Mouse (Mus musculus): ENCODE measurements around the gene Hsd3b7. TPM values are rescaled to one million over a fixed set of nuclear protein-coding genes. Genes with fewer than 3 reads are reported as not detected.

Gene Hsd3b7
- polyA plus RNA-seq, 1 experiment from 2014 or later, result 12.1 TPM

GRCm38 (mm10) chr7:127841340-127842000, 41.1 kb downstream of the Hsd3b7 start:
- WGBS, result under 1% methylated on average over 46 of the region's 46 CpGs
- peak overlapping the region; percentile 94 for H3K27ac ChIP-seq (ENCODE audit: low read depth, low read length)
- peaks cover 11% of the 10 kb centered on the region; the same call in 1 of the 2 replicates for H3K4me1 ChIP-seq (ENCODE audit: control insufficient read depth, insufficient read depth, low read depth, low read length)
- H3K9ac ChIP-seq (ENCODE audit: low read depth, low read length), result peak overlapping the region; percentile 70
- no peaks in the 10 kb centered on the region for H3K27me3 ChIP-seq (replicated peaks; ENCODE audit: control insufficient read depth, insufficient read depth, low read length)
- peak; percentile 96 for ATAC-seq
- H3K36me3 ChIP-seq (ENCODE audit: control insufficient read depth, insufficient read depth, low read length), result peaks cover 4% of the 10 kb centered on the region; the same call in 1 of the 2 replicates
- peak overlapping the region; percentile 91 for H3K4me2 ChIP-seq (ENCODE audit: low read length)
- H3K9me3 ChIP-seq (ENCODE audit: control insufficient read depth, low read length), result no peaks in the 10 kb centered on the region
- H3K4me3 ChIP-seq (ENCODE audit: low read length), result peak overlapping the region; percentile 49

GRCm38 (mm10) chr7:127842001-127842718, 41.8 kb downstream of the Hsd3b7 start:
- Histone ChIP-seq H3K4me2 (ENCODE audit: low read length) (peak overlapping the region; percentile 91), H3K4me1 (ENCODE audit: control insufficient read depth, insufficient read depth, low read depth, low read length) (peaks cover 11% of the 10 kb centered on the region; the same call in 1 of the 2 replicates), H3K4me3 (ENCODE audit: low read length) (peak overlapping the region; percentile 49), H3K27ac (ENCODE audit: low read depth, low read length) (peak overlapping the region; percentile 94), H3K27me3 (replicated peaks; ENCODE audit: control insufficient read depth, insufficient read depth, low read length) (no peaks in the 10 kb centered on the region), H3K36me3 (ENCODE audit: control insufficient read depth, insufficient read depth, low read length) (peaks cover 4% of the 10 kb centered on the region; the same call in 1 of the 2 replicates), H3K9me3 (ENCODE audit: control insufficient read depth, low read length) (no peaks in the 10 kb centered on the region), H3K9ac (ENCODE audit: low read depth, low read length) (peak overlapping the region; percentile 70)
- ATAC-seq, result peak; percentile 58
- under 1% methylated on average over 40 of the region's 40 CpGs for WGBS

GRCm38 (mm10) chr7:127849973-127850875, 49.8 kb downstream of the Hsd3b7 start:
- H3K4me1 ChIP-seq (ENCODE audit: control insufficient read depth, insufficient read depth, low read depth, low read length), result no peaks in the 10 kb centered on the region
- no peaks in the 10 kb centered on the region for H3K27me3 ChIP-seq (replicated peaks; ENCODE audit: control insufficient read depth, insufficient read depth, low read length)
- H3K9me3 ChIP-seq (ENCODE audit: control insufficient read depth, low read length), result no peaks in the 10 kb centered on the region
- H3K4me2 ChIP-seq (ENCODE audit: low read length), result no peak overlapping the region
- 80% methylated on average over 6 of the region's 6 CpGs for WGBS
- H3K9ac ChIP-seq (ENCODE audit: low read depth, low read length), result no peak overlapping the region
- H3K36me3 ChIP-seq (ENCODE audit: control insufficient read depth, insufficient read depth, low read length), result peaks cover 2% of the 10 kb centered on the region; the same call in 1 of the 2 replicates
- no peak overlapping the region for H3K27ac ChIP-seq (ENCODE audit: low read depth, low read length)
- H3K4me3 ChIP-seq (ENCODE audit: low read length), result no peak overlapping the region
- ATAC-seq, result no peak

- no peak overlapping the region for H3K9ac ChIP-seq (ENCODE audit: low read depth, low read length)
- no peak overlapping the region for H3K27ac ChIP-seq (ENCODE audit: low read depth, low read length)
- no peak overlapping the region for H3K4me3 ChIP-seq (ENCODE audit: low read length)
- ATAC-seq, result no peak
- no peak overlapping the region for H3K4me2 ChIP-seq (ENCODE audit: low read length)
- H3K4me1 ChIP-seq (ENCODE audit: control insufficient read depth, insufficient read depth, low read depth, low read length), result no peaks in the 10 kb centered on the region
- no peaks in the 10 kb centered on the region for H3K9me3 ChIP-seq (ENCODE audit: control insufficient read depth, low read length)
- peaks cover 2% of the 10 kb centered on the region; the same call in 1 of the 2 replicates for H3K36me3 ChIP-seq (ENCODE audit: control insufficient read depth, insufficient read depth, low read length)
- no peaks in the 10 kb centered on the region for H3K27me3 ChIP-seq (replicated peaks; ENCODE audit: control insufficient read depth, insufficient read depth, low read length)
- 73% methylated on average over 5 of the region's 5 CpGs for WGBS
Observed at GRCm38 (mm10) chr7:127850906-127851305, 50.5 kb downstream of the Hsd3b7 start.

Other genes starting within 250 kb of the Hsd3b7 start
- gene Tmem265, start 239.2 kb upstream of the Hsd3b7 start, polyA plus RNA-seq (2015; fragmentation: Nextera tagmentation; extraction: Ambion mirVana), result 4.3 and 6.2 TPM in 2 replicates
- gene Phkg2, start 227.3 kb upstream of the Hsd3b7 start, polyA plus RNA-seq (2015; fragmentation: Nextera tagmentation; extraction: Ambion mirVana), result 60.5 and 60.9 TPM in 2 replicates
- gene Ccdc189, start 212.0 kb upstream of the Hsd3b7 start, polyA plus RNA-seq (2015; fragmentation: Nextera tagmentation; extraction: Ambion mirVana), result 11.6 and 13.3 TPM in 2 replicates
- gene Rnf40, start 211.8 kb upstream of the Hsd3b7 start, polyA plus RNA-seq (2015; fragmentation: Nextera tagmentation; extraction: Ambion mirVana), result 38.0 and 48.1 TPM in 2 replicates
- gene Zfp629, start 184.8 kb upstream of the Hsd3b7 start, polyA plus RNA-seq (2015; fragmentation: Nextera tagmentation; extraction: Ambion mirVana), result 15.0 and 20.7 TPM in 2 replicates
- 39.5 and 41.9 TPM in 2 replicates for gene Bcl7c, start 91.7 kb upstream of the Hsd3b7 start, polyA plus RNA-seq (2015; fragmentation: Nextera tagmentation; extraction: Ambion mirVana)
- 3.4 and 4.9 TPM in 2 replicates for gene Ctf1, start 87.9 kb upstream of the Hsd3b7 start, polyA plus RNA-seq (2015; fragmentation: Nextera tagmentation; extraction: Ambion mirVana)
- gene Ctf2, start 68.4 kb upstream of the Hsd3b7 start, polyA plus RNA-seq (2015; fragmentation: Nextera tagmentation; extraction: Ambion mirVana), result 0.15 and 0.20 TPM in 2 replicates
- gene Fbxl19, start 56.1 kb upstream of the Hsd3b7 start, polyA plus RNA-seq (2015; fragmentation: Nextera tagmentation; extraction: Ambion mirVana), result 6.8 TPM in 2 replicates
- gene Orai3, start 30.8 kb upstream of the Hsd3b7 start, polyA plus RNA-seq (2015; fragmentation: Nextera tagmentation; extraction: Ambion mirVana), result 10.4 and 11.3 TPM in 2 replicates
- 12.8 and 14.6 TPM in 2 replicates for gene Setd1a, start 23.9 kb upstream of the Hsd3b7 start, polyA plus RNA-seq (2015; fragmentation: Nextera tagmentation; extraction: Ambion mirVana)
- gene Gm49388, start 15.0 kb upstream of the Hsd3b7 start, polyA plus RNA-seq (2015; fragmentation: Nextera tagmentation; extraction: Ambion mirVana), result not detected in 2 replicates
- gene Stx4a, start 23.7 kb downstream of the Hsd3b7 start, polyA plus RNA-seq (2015; fragmentation: Nextera tagmentation; extraction: Ambion mirVana), result 21.6 and 22.0 TPM in 2 replicates
- 76.8 and 84.4 TPM in 2 replicates for gene Stx1b, start 23.9 kb downstream of the Hsd3b7 start, polyA plus RNA-seq (2015; fragmentation: Nextera tagmentation; extraction: Ambion mirVana)
- 6.0 and 8.8 TPM in 2 replicates for gene Zfp646, start 75.6 kb downstream of the Hsd3b7 start, polyA plus RNA-seq (2015; fragmentation: Nextera tagmentation; extraction: Ambion mirVana)
- 29.5 and 35.1 TPM in 2 replicates for gene Zfp668, start 76.2 kb downstream of the Hsd3b7 start, polyA plus RNA-seq (2015; fragmentation: Nextera tagmentation; extraction: Ambion mirVana)
- 0.81 and 0.99 TPM in 2 replicates for gene Prss53, start 90.4 kb downstream of the Hsd3b7 start, polyA plus RNA-seq (2015; fragmentation: Nextera tagmentation; extraction: Ambion mirVana)
- not detected in 2 replicates for gene Gm21974, start 94.8 kb downstream of the Hsd3b7 start, polyA plus RNA-seq (2015; fragmentation: Nextera tagmentation; extraction: Ambion mirVana)
- gene Vkorc1, start 95.0 kb downstream of the Hsd3b7 start, polyA plus RNA-seq (2015; fragmentation: Nextera tagmentation; extraction: Ambion mirVana), result 70.5 and 75.2 TPM in 2 replicates
- gene Bckdk, start 103.5 kb downstream of the Hsd3b7 start, polyA plus RNA-seq (2015; fragmentation: Nextera tagmentation; extraction: Ambion mirVana), result 67.1 and 72.5 TPM in 2 replicates
- 42.1 and 42.3 TPM in 2 replicates for gene Kat8, start 111.9 kb downstream of the Hsd3b7 start, polyA plus RNA-seq (2015; fragmentation: Nextera tagmentation; extraction: Ambion mirVana)
- 0.50 TPM in 2 replicates for gene Prss8, start 129.5 kb downstream of the Hsd3b7 start, polyA plus RNA-seq (2015; fragmentation: Nextera tagmentation; extraction: Ambion mirVana)
- gene Prss36, start 146.1 kb downstream of the Hsd3b7 start, polyA plus RNA-seq (2015; fragmentation: Nextera tagmentation; extraction: Ambion mirVana), result 14.3 and 14.9 TPM in 2 replicates
- 275 and 318 TPM in 2 replicates for gene Fus, start 166.9 kb downstream of the Hsd3b7 start, polyA plus RNA-seq (2015; fragmentation: Nextera tagmentation; extraction: Ambion mirVana)
- gene Pycard, start 193.3 kb downstream of the Hsd3b7 start, polyA plus RNA-seq (2015; fragmentation: Nextera tagmentation; extraction: Ambion mirVana), result 7.3 and 9.3 TPM in 2 replicates
- gene Trim72, start 203.3 kb downstream of the Hsd3b7 start, polyA plus RNA-seq (2015; fragmentation: Nextera tagmentation; extraction: Ambion mirVana), result 0.27 TPM in 1 of 2 replicates, not detected in the other

Data from hindbrain, embryonic 16.5 days (tissue).